Mouse (Mus musculus): Measurements from ENCODE around the gene Lpin2.

Gene Lpin2

GRCm38 (mm10) chr17:71182211-71182721 lies at the start of gene Lpin2:
Gene Lpin2, plus strand, starts transcription at chr17:71182560.
- no peak for DNase-seq (ENCODE audit: low spot score)

- DNase-seq (ENCODE audit: low spot score), result no peak
Observed at GRCm38 (mm10) chr17:71132856-71133439, 49.4 kb upstream of the Lpin2 start.

- DNase-seq (ENCODE audit: low spot score), result no peak
Observed at GRCm38 (mm10) chr17:71134441-71134955, 47.9 kb upstream of the Lpin2 start.

- DNase-seq (ENCODE audit: low spot score), result no peak
Observed at GRCm38 (mm10) chr17:71135108-71135507, 47.3 kb upstream of the Lpin2 start.

GRCm38 (mm10) chr17:71135866-71136265 lies 46.5 kb upstream of the Lpin2 start:
- no peak for DNase-seq (ENCODE audit: low spot score)

- no peak for DNase-seq (ENCODE audit: low spot score)
Observed at GRCm38 (mm10) chr17:71136384-71137333, 45.7 kb upstream of the Lpin2 start.

GRCm38 (mm10) chr17:71137334-71137721 lies 45.0 kb upstream of the Lpin2 start:
- DNase-seq (ENCODE audit: low spot score), result no peak

- DNase-seq (ENCODE audit: low spot score), result no peak
Observed at GRCm38 (mm10) chr17:71142068-71142467, 40.3 kb upstream of the Lpin2 start.

GRCm38 (mm10) chr17:71143155-71143554 lies 39.2 kb upstream of the Lpin2 start:
- DNase-seq (ENCODE audit: low spot score), result no peak

- DNase-seq (ENCODE audit: low spot score), result no peak
Observed at GRCm38 (mm10) chr17:71144322-71145116, 37.8 kb upstream of the Lpin2 start.

GRCm38 (mm10) chr17:71145248-71145961 lies 37.0 kb upstream of the Lpin2 start:
- no peak for DNase-seq (ENCODE audit: low spot score)

GRCm38 (mm10) chr17:71153356-71153755 lies 29.0 kb upstream of the Lpin2 start:
- no peak for DNase-seq (ENCODE audit: low spot score)

- no peak for DNase-seq (ENCODE audit: low spot score)
Observed at GRCm38 (mm10) chr17:71155271-71155670, 27.1 kb upstream of the Lpin2 start.

GRCm38 (mm10) chr17:71159152-71159567 lies 23.2 kb upstream of the Lpin2 start:
- DNase-seq (ENCODE audit: low spot score), result no peak

- DNase-seq (ENCODE audit: low spot score), result no peak
Observed at GRCm38 (mm10) chr17:71159720-71160119, 22.6 kb upstream of the Lpin2 start.

- no peak for DNase-seq (ENCODE audit: low spot score)
Observed at GRCm38 (mm10) chr17:71160244-71160995, 21.9 kb upstream of the Lpin2 start.

GRCm38 (mm10) chr17:71164991-71165390 lies 17.4 kb upstream of the Lpin2 start:
- DNase-seq (ENCODE audit: low spot score), result no peak

GRCm38 (mm10) chr17:71168205-71168815 lies 14.1 kb upstream of the Lpin2 start:
- no peak for DNase-seq (ENCODE audit: low spot score)

- no peak for DNase-seq (ENCODE audit: low spot score)
Observed at GRCm38 (mm10) chr17:71168846-71169245, 13.5 kb upstream of the Lpin2 start.

- DNase-seq (ENCODE audit: low spot score), result no peak
Observed at GRCm38 (mm10) chr17:71169639-71170038, 12.7 kb upstream of the Lpin2 start.
